Mouse (Mus musculus) midbrain, postnatal 0 days (tissue): ENCODE measurements at regions not wholly inside any gene's neighbourhood (a gene's known extent, or its start where the extent isn't known, plus 50 kb on each side); places are given as distances from the start of the nearest gene placed in this dataset.
A peak's percentile ranks its signal among the peaks of the same experiment; 100 is the strongest.

Experiments
- ATAC-seq: fragments of 200-750 bp; cut with Nextera tagmentation; 2 replicates; pipeline ENCODE4 v1.8.0; 2017; ENCODE audit warnings: moderate number of reproducible peaks, mild to moderate bottlenecking, moderate TSS enrichment, moderate library complexity; ENCODE audit not compliant: low FRiP score
- DNase-seq: peaks from one replicate; pipeline ENCODE4 v3.0.0-alpha.2; 2015; ENCODE audit warnings: low spot score
- H3K27ac ChIP-seq: fragments of 300-500 bp; sonication (generic); 2 replicates; pipeline ENCODE4 v1.5.1; 2014; ENCODE audit warnings: low read depth, mild to moderate bottlenecking, low read length, mixed read lengths
- H3K27me3 ChIP-seq: fragments of 300-500 bp; sonication (generic); 2 replicates; pipeline ENCODE4 v1.6.1; 2014; ENCODE audit warnings: low read length, control low read depth, mixed read lengths; ENCODE audit not compliant: insufficient read depth
- H3K36me3 ChIP-seq: fragments of 300-500 bp; sonication (generic); 2 replicates; pipeline ENCODE4 v1.6.1; 2014; ENCODE audit warnings: low read length, control low read depth, mixed read lengths; ENCODE audit not compliant: insufficient read depth
- H3K4me1 ChIP-seq: fragments of 300-500 bp; sonication (generic); 2 replicates; pipeline ENCODE4 v1.6.1; 2014; ENCODE audit warnings: mild to moderate bottlenecking, control low read depth, antibody characterized with exemption, low read length, mixed read lengths; ENCODE audit not compliant: insufficient read depth
- H3K4me2 ChIP-seq: fragments of 300-500 bp; sonication (generic); 2 replicates; pipeline ENCODE4 v1.6.1; 2014; ENCODE audit warnings: low read depth, mild to moderate bottlenecking, low read length, mixed read lengths; ENCODE audit not compliant: poor library complexity, severe bottlenecking
- H3K4me3 ChIP-seq: fragments of 300-500 bp; sonication (generic); 2 replicates; pipeline ENCODE4 v1.5.1; 2014; ENCODE audit warnings: low read depth, mild to moderate bottlenecking, low read length, moderate library complexity
- H3K9ac ChIP-seq: fragments of 300-500 bp; sonication (generic); replicated peaks from 2 replicates; pipeline ENCODE4 v1.6.1; 2014; ENCODE audit warnings: mild to moderate bottlenecking, low read length, moderate library complexity, mixed read lengths; ENCODE audit not compliant: poor library complexity, severe bottlenecking
- H3K9me3 ChIP-seq: fragments of 300-500 bp; sonication (generic); 2 replicates; pipeline ENCODE4 v1.6.1; 2016; ENCODE audit warnings: low read length, control low read depth
- CTCF ChIP-seq: IDR thresholded peaks from 2 replicates; pipeline ENCODE4 v1.5.1; 2016; ENCODE audit warnings: antibody characterized with exemption, mild to moderate bottlenecking
- WGBS: fragments of 180-500 bp; shearing (Covaris S2); extraction: QIAGEN DNeasy Blood & Tissue Kit; methylation state at CpG from one replicate; pipeline ENCODE4 v1.1.7; 2014; 5-methylcytosine and 5-hydroxymethylcytosine counted together

DNA sequence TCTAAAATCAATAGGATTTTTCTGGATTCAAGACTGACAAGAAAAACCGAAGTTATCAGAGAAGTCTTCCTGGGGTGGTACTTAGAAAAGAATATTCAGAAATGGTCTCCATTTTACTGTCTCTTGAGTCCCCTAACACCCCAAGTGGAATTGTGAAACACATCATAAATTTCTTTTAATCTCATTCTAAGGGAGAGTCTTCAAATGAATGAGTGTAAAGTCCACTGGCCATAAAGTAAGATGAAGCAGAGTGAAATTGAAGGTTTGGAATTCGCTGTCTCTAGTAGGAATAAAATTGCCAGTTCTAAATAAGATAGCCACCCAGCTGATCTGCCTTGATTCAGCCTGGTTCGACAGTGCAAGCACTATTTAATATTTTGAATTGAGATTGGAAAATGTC lies 350.0 kb downstream of the Slc16a7 start:
- Histone ChIP-seq H3K9me3 (no peaks in the 10 kb centered on the region), H3K4me2 (no peak overlapping the region), H3K4me1 (no peaks in the 10 kb centered on the region), H3K4me3 (no peak overlapping the region), H3K27ac (no peak overlapping the region), H3K36me3 (no peaks in the 10 kb centered on the region), H3K27me3 (no peaks in the 10 kb centered on the region), H3K9ac (no peak overlapping the region)
- TF ChIP-seq CTCF: no peak
- 85% methylated on average over 3 of the region's 3 CpGs for WGBS
- ATAC-seq: no peak
- no peak for DNase-seq

DNA sequence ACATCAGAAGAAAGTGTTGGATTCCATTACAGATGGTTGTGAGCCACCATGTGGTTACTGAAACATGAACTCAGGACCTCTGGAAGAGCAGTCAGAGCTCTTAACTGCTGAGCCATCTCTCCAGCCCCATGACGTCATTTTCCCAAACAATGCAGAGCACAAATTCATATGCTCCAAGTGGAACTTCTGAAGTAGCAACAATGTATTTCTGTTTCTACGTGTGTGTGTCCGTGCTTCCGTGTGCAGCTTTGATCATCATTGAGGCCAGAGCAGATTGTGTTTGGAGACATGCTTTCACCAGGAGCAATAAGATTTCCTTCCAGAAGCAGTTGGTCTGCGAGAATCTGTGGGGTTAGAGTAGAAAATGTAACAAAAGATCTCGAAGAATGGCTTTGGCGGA lies 353.6 kb downstream of the Slc16a7 start:
- no peak overlapping the region for H3K4me2 ChIP-seq
- H3K36me3 ChIP-seq: no peaks in the 10 kb centered on the region
- H3K4me1 ChIP-seq: no peaks in the 10 kb centered on the region
- H3K27me3 ChIP-seq: no peaks in the 10 kb centered on the region
- no peak for TF ChIP-seq CTCF
- no peak overlapping the region for H3K27ac ChIP-seq
- H3K9me3 ChIP-seq: no peaks in the 10 kb centered on the region
- no peak overlapping the region for H3K4me3 ChIP-seq
- no peak overlapping the region for H3K9ac ChIP-seq
- WGBS: 80% methylated on average over 7 of the region's 7 CpGs
- DNase-seq (no peak), ATAC-seq (no peak)

DNA sequence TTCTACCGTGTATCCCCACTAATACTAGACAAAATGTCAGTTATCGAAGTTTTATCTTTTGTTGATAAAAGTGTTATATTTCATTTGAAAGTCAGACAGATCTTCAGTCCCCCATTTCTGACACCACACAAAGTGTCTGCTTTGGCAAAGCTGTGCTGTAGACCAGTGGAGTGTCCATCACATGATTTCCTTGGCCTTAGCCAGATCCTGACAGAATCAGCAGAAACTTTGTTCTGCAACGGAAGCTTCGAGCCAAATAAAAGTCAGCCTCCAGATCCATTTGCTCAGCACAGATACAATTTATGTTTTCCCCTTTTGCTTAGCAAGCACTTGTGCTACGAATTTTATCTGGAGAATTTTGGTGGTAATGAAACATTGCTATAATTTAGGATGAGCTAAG lies 360.9 kb downstream of the Slc16a7 start:
- 78% methylated on average over 5 of the region's 5 CpGs for WGBS
- ATAC-seq (no peak), DNase-seq (no peak)
- H3K36me3 ChIP-seq: no peaks in the 10 kb centered on the region
- no peak overlapping the region for H3K9ac ChIP-seq
- H3K4me2 ChIP-seq: no peak overlapping the region
- no peaks in the 10 kb centered on the region for H3K9me3 ChIP-seq
- no peak overlapping the region for H3K4me3 ChIP-seq
- no peak for TF ChIP-seq CTCF
- H3K27ac ChIP-seq: no peak overlapping the region
- H3K27me3 ChIP-seq: no peaks in the 10 kb centered on the region
- H3K4me1 ChIP-seq: no peaks in the 10 kb centered on the region

DNA sequence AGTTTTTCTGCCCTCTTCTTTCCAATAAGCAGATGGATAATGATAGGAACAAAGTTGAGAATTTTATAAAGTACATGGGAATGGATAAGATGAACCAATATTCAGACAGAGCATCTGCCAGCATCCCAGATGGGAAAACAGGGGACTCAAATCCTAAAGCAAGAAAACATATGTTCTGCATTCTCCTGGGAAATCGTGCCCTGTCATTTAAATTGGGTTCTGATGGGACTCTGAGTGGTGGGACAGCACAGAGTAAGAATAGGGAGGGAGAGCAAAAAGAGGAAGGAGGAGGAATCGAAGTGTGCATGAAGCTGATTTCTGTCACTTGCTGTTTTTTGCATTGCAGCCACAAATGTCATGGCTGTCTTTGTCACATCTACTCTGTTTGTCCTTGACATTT lies 362.4 kb downstream of the Slc16a7 start:
- Histone ChIP-seq H3K27ac (no peak overlapping the region), H3K4me3 (no peak overlapping the region), H3K27me3 (no peaks in the 10 kb centered on the region), H3K9ac (no peak overlapping the region), H3K9me3 (no peaks in the 10 kb centered on the region), H3K36me3 (no peaks in the 10 kb centered on the region), H3K4me1 (no peaks in the 10 kb centered on the region), H3K4me2 (no peak overlapping the region)
- DNase-seq: peak; percentile 8
- 61% methylated on average over 2 of the region's 2 CpGs for WGBS
- no peak for ATAC-seq
- TF ChIP-seq CTCF: no peak
